Mouse (Mus musculus) forebrain, postnatal 0 days (tissue): ENCODE measurements at regions not wholly inside any gene's neighbourhood (a gene's known extent, or its start where the extent isn't known, plus 50 kb on each side); places are given as distances from the start of the nearest gene placed in this dataset.

Experiments used
- ATAC-seq: fragments of 200-750 bp; cut with Nextera tagmentation; 2 replicates; pipeline ENCODE4 v1.8.0; 2017; ENCODE audit warnings: mild to moderate bottlenecking, moderate library complexity
- DNase-seq: peaks from one replicate; pipeline ENCODE4 v3.0.0-alpha.2; 2015
- H3K27ac ChIP-seq: fragments of 300-500 bp; sonication (generic); 2 replicates; pipeline ENCODE4 v1.5.1; 2014; ENCODE audit warnings: low read depth, mild to moderate bottlenecking, antibody characterized with exemption, low read length, moderate library complexity, mixed read lengths
- H3K27me3 ChIP-seq: fragments of 300-500 bp; sonication (generic); 2 replicates; pipeline ENCODE4 v1.6.1; 2014; ENCODE audit warnings: mild to moderate bottlenecking, low read length, mixed read lengths; ENCODE audit not compliant: insufficient read depth
- H3K36me3 ChIP-seq: fragments of 300-500 bp; sonication (generic); 2 replicates; pipeline ENCODE4 v1.6.1; 2014; ENCODE audit warnings: mild to moderate bottlenecking, moderate library complexity; ENCODE audit not compliant: insufficient read depth
- H3K4me1 ChIP-seq: fragments of 300-500 bp; sonication (generic); 2 replicates; pipeline ENCODE4 v1.6.1; 2014; ENCODE audit warnings: antibody characterized with exemption; ENCODE audit not compliant: insufficient read depth
- H3K4me2 ChIP-seq: fragments of 300-500 bp; sonication (generic); 2 replicates; pipeline ENCODE4 v1.6.1; 2014; ENCODE audit warnings: low read depth, mild to moderate bottlenecking, moderate library complexity
- H3K4me3 ChIP-seq: fragments of 300-500 bp; sonication (generic); 2 replicates; pipeline ENCODE4 v1.5.1; 2014; ENCODE audit warnings: low read depth, low read length, mixed read lengths
- H3K9ac ChIP-seq: fragments of 300-500 bp; sonication (generic); 2 replicates; pipeline ENCODE4 v1.6.1; 2014; ENCODE audit warnings: mild to moderate bottlenecking
- H3K9me3 ChIP-seq: fragments of 300-500 bp; sonication (generic); 2 replicates; pipeline ENCODE4 v1.6.1; 2016; ENCODE audit warnings: low read length
- CTCF ChIP-seq: sonication (generic); IDR thresholded peaks from 2 replicates; pipeline ENCODE4 v1.5.1; 2016; ENCODE audit warnings: antibody characterized with exemption, control low read depth, low read depth
- WGBS: fragments of 180-500 bp; shearing (Covaris S2); extraction: QIAGEN DNeasy Blood & Tissue Kit; methylation state at CpG from one replicate; pipeline ENCODE4 v1.1.7; 2014; 5-methylcytosine and 5-hydroxymethylcytosine counted together

GRCm38 (mm10) chr4:72571924-72572323 lies 280.5 kb downstream of the Aldoart1 start:
- ATAC-seq = no peak
- Histone ChIP-seq H3K27me3 (no peaks in the 10 kb centered on the region), H3K4me3 (no peak overlapping the region), H3K4me1 (no peaks in the 10 kb centered on the region), H3K4me2 (no peak overlapping the region), H3K9ac (no peak overlapping the region), H3K9me3 (no peaks in the 10 kb centered on the region), H3K27ac (no peak overlapping the region), H3K36me3 (no peaks in the 10 kb centered on the region)
- no peak for TF ChIP-seq CTCF
- 29% methylated on average over 2 of the region's 2 CpGs for WGBS
- DNase-seq = peak; percentile 36

- Histone ChIP-seq H3K9me3 (no peaks in the 10 kb centered on the region), H3K9ac (no peak overlapping the region), H3K4me3 (no peak overlapping the region), H3K27ac (no peak overlapping the region), H3K4me1 (no peaks in the 10 kb centered on the region), H3K4me2 (no peak overlapping the region), H3K36me3 (no peaks in the 10 kb centered on the region), H3K27me3 (no peaks in the 10 kb centered on the region)
- DNase-seq (no peak), ATAC-seq (no peak)
- no peak for TF ChIP-seq CTCF
- 94% methylated on average over 3 of the region's 3 CpGs for WGBS
Measured at GRCm38 (mm10) chr4:72565186-72565585, 287.2 kb downstream of the Aldoart1 start.

- H3K4me1 ChIP-seq = no peaks in the 10 kb centered on the region
- H3K36me3 ChIP-seq = no peaks in the 10 kb centered on the region
- no peak overlapping the region for H3K4me2 ChIP-seq
- no peak overlapping the region for H3K27ac ChIP-seq
- DNase-seq = peak; percentile 46
- no peak for TF ChIP-seq CTCF
- H3K27me3 ChIP-seq = no peaks in the 10 kb centered on the region
- H3K9me3 ChIP-seq = no peaks in the 10 kb centered on the region
- H3K9ac ChIP-seq = no peak overlapping the region
- peak; percentile 85 for ATAC-seq
- no peak overlapping the region for H3K4me3 ChIP-seq
- 8% methylated on average over 4 of the region's 4 CpGs for WGBS
Measured at GRCm38 (mm10) chr4:72562909-72563676, 289.3 kb downstream of the Aldoart1 start.

- no peaks in the 10 kb centered on the region for H3K27me3 ChIP-seq
- no peak for ATAC-seq
- no peak overlapping the region for H3K9ac ChIP-seq
- no peak overlapping the region for H3K4me3 ChIP-seq
- no peaks in the 10 kb centered on the region for H3K4me1 ChIP-seq
- no peak overlapping the region for H3K4me2 ChIP-seq
- DNase-seq = no peak
- no peak for TF ChIP-seq CTCF
- no peak overlapping the region for H3K27ac ChIP-seq
- H3K9me3 ChIP-seq = no peaks in the 10 kb centered on the region
- H3K36me3 ChIP-seq = no peaks in the 10 kb centered on the region
Measured at GRCm38 (mm10) chr4:72554276-72554675, 298.2 kb downstream of the Aldoart1 start.

- WGBS = 35% methylated on average over 1 of the region's 1 CpGs
- no peaks in the 10 kb centered on the region for H3K36me3 ChIP-seq
- no peak overlapping the region for H3K4me3 ChIP-seq
- no peak for TF ChIP-seq CTCF
- no peak overlapping the region for H3K27ac ChIP-seq
- DNase-seq = no peak
- H3K9ac ChIP-seq = no peak overlapping the region
- H3K4me2 ChIP-seq = no peak overlapping the region
- no peaks in the 10 kb centered on the region for H3K27me3 ChIP-seq
- H3K4me1 ChIP-seq = no peaks in the 10 kb centered on the region
- H3K9me3 ChIP-seq = no peaks in the 10 kb centered on the region
- ATAC-seq = no peak
Measured at GRCm38 (mm10) chr4:72534563-72534962, 317.9 kb downstream of the Aldoart1 start.

GRCm38 (mm10) chr4:72524630-72525029 lies 323.9 kb upstream of the Tle1 start:
- 0 out of 2 replicates have a peak overlapping the region, but pooled peaks have one; percentile 9 for H3K27ac ChIP-seq
- ATAC-seq = peak; percentile 40; the same call in 1 of the 2 replicates
- no peaks in the 10 kb centered on the region for H3K27me3 ChIP-seq
- H3K4me1 ChIP-seq = peaks cover 4% of the 10 kb centered on the region; the same call in 1 of the 2 replicates
- H3K4me2 ChIP-seq = no peak overlapping the region
- no peaks in the 10 kb centered on the region for H3K36me3 ChIP-seq
- no peaks in the 10 kb centered on the region for H3K9me3 ChIP-seq
- H3K4me3 ChIP-seq = no peak overlapping the region
- peak; percentile 22 for DNase-seq
- no peak for TF ChIP-seq CTCF
- H3K9ac ChIP-seq = no peak overlapping the region

- Histone ChIP-seq H3K4me1 (peaks cover 4% of the 10 kb centered on the region; the same call in 1 of the 2 replicates), H3K4me3 (no peak overlapping the region), H3K27ac (no peak overlapping the region), H3K9me3 (no peaks in the 10 kb centered on the region), H3K9ac (no peak overlapping the region), H3K27me3 (no peaks in the 10 kb centered on the region), H3K4me2 (no peak overlapping the region), H3K36me3 (no peaks in the 10 kb centered on the region)
- WGBS = 7% methylated on average over 1 of the region's 1 CpGs
- DNase-seq = peak; percentile 92
- peak; percentile 95 for ATAC-seq
- no peak for TF ChIP-seq CTCF
Measured at GRCm38 (mm10) chr4:72524100-72524499, 323.4 kb upstream of the Tle1 start.
